ENCODE assay signal across 9 mouse cellular contexts in genomic region chr16:92340612-92341511, GRCm38 (mm10). TPM values are rescaled to one million over a fixed set of nuclear protein-coding genes. Genes with fewer than 3 reads are reported as not detected.
DNase-seq lines count a peak whose midpoint lies in the region; ATAC-seq lines count a peak whose summit lies in the region.
"Had no signal": no experiment of that assay in that cellular context is flagged by ENCODE, and none has a peak within 500 bp of the region (broad histone marks: within the 10 kb centered on the region; RNA-seq: fewer than 3 reads in every experiment).

No protein-coding gene starts in this region.

- WGBS in embryonic facial prominence, embryonic 15.5 days = 27% methylated on average over 27 of the region's 27 CpGs
- WGBS in heart, embryonic 14.5 days = 11% methylated on average over 27 of the region's 27 CpGs
- WGBS in liver, embryonic 15.5 days (ENCODE audit: insufficient replicate concordance) = 26% methylated on average over 27 of the region's 27 CpGs
- WGBS in neural tube, embryonic 12.5 days = 29% methylated on average over 27 of the region's 27 CpGs

- peak; percentile 9 to 30 for DNase-seq in CD8-positive naive resting alpha-beta T cell, adult 2 months (ENCODE audit: low read depth in 2 of 2, low spot score in 2 of 2)
- peak; percentile 83 for DNase-seq in brain, adult 2 months (ENCODE audit: low read depth, low spot score)
- DNase-seq in kidney, postnatal 14 days = peak; percentile 72
- DNase-seq in telencephalon, adult 2 months (ENCODE audit: low read depth, low spot score) = peak; percentile 49

- H3K36me3 ChIP-seq in embryonic facial prominence, embryonic 15.5 days = no peaks in the 10 kb centered on the region
- H3K36me3 ChIP-seq in heart, embryonic 14.5 days (ENCODE audit: control insufficient read depth, insufficient read depth, low read length) = no peaks in the 10 kb centered on the region
- H3K36me3 ChIP-seq in liver, embryonic 15.5 days (replicated peaks) = no peaks in the 10 kb centered on the region
- H3K36me3 ChIP-seq in neural tube, embryonic 12.5 days = no peaks in the 10 kb centered on the region

- H3K9ac ChIP-seq in embryonic facial prominence, embryonic 15.5 days = no peak overlapping the region
- peak overlapping the region; percentile 62 for H3K9ac ChIP-seq in heart, embryonic 14.5 days (ENCODE audit: low read length)
- no peak overlapping the region; the same call in 1 of the 2 replicates for H3K9ac ChIP-seq in liver, embryonic 15.5 days
- no peak overlapping the region for H3K9ac ChIP-seq in neural tube, embryonic 12.5 days

- peak overlapping the region; percentile 30 for H3K4me3 ChIP-seq in embryonic facial prominence, embryonic 15.5 days (replicated peaks)
- peak overlapping the region; percentile 26 to 37; a peak in 3 of 4 replicates for H3K4me3 ChIP-seq in heart, embryonic 14.5 days (ENCODE audit: control insufficient read depth in 1 of 2, insufficient read depth in 1 of 2, low read depth in 1 of 2, low read length in 2 of 2)
- H3K4me3 ChIP-seq in liver, embryonic 15.5 days (replicated peaks) = peak overlapping the region; percentile 41
- peak overlapping the region; percentile 15 for H3K4me3 ChIP-seq in neural tube, embryonic 12.5 days

- peak overlapping the region; percentile 51 for H3K4me2 ChIP-seq in embryonic facial prominence, embryonic 15.5 days (replicated peaks)
- peak overlapping the region; percentile 61 for H3K4me2 ChIP-seq in heart, embryonic 14.5 days (ENCODE audit: low read length)
- peak overlapping the region; percentile 70 for H3K4me2 ChIP-seq in liver, embryonic 15.5 days
- H3K4me2 ChIP-seq in neural tube, embryonic 12.5 days (replicated peaks) = peak overlapping the region; percentile 53

- ATAC-seq in embryonic facial prominence, embryonic 15.5 days (ENCODE audit: insufficient number of reproducible peaks, low FRiP score, low TSS enrichment, low read depth) = no peak; the same call in 1 of the 2 replicates
- peak; percentile 51; the same call in 1 of the 2 replicates for ATAC-seq in heart, embryonic 14.5 days (ENCODE audit: insufficient number of reproducible peaks, insufficient read depth, low FRiP score, low read depth)
- peak; percentile 77 for ATAC-seq in liver, embryonic 15.5 days (ENCODE audit: insufficient read depth)
- peak; percentile 74 for ATAC-seq in neural tube, embryonic 12.5 days (ENCODE audit: low FRiP score, low read depth)

- H3K9me3 ChIP-seq in embryonic facial prominence, embryonic 15.5 days (replicated peaks) = no peaks in the 10 kb centered on the region
- H3K9me3 ChIP-seq in heart, embryonic 14.5 days (ENCODE audit: control insufficient read depth, low read length) = no peaks in the 10 kb centered on the region
- no peaks in the 10 kb centered on the region for H3K9me3 ChIP-seq in liver, embryonic 15.5 days (replicated peaks)
- H3K9me3 ChIP-seq in neural tube, embryonic 12.5 days = no peaks in the 10 kb centered on the region

- no peak overlapping the region for H3K27ac ChIP-seq in embryonic facial prominence, embryonic 15.5 days (replicated peaks)
- H3K27ac ChIP-seq in heart, embryonic 14.5 days (replicated peaks in 1 of 2; ENCODE audit: control insufficient read depth in 1 of 2, insufficient read depth in 1 of 2, low read depth in 2 of 2, low read length in 2 of 2) = peak overlapping the region; percentile 89 to 95
- H3K27ac ChIP-seq in liver, embryonic 15.5 days (replicated peaks) = no peak overlapping the region
- no peak overlapping the region for H3K27ac ChIP-seq in neural tube, embryonic 12.5 days

- peaks cover 11% of the 10 kb centered on the region; the same call in 1 of the 2 replicates for H3K4me1 ChIP-seq in embryonic facial prominence, embryonic 15.5 days
- H3K4me1 ChIP-seq in heart, embryonic 14.5 days (ENCODE audit: control insufficient read depth in 2 of 2, insufficient read depth in 2 of 2, low read length in 2 of 2) = peaks cover 31 to 33% of the 10 kb centered on the region in 2 experiments
- H3K4me1 ChIP-seq in liver, embryonic 15.5 days (replicated peaks) = peaks cover 26% of the 10 kb centered on the region
- H3K4me1 ChIP-seq in neural tube, embryonic 12.5 days = peaks cover 7% of the 10 kb centered on the region; the same call in 1 of the 2 replicates

- no peaks in the 10 kb centered on the region for H3K27me3 ChIP-seq in embryonic facial prominence, embryonic 15.5 days
- 0 out of 2 replicates have a peak, but pooled peaks cover under 1% of the 10 kb centered on the region for H3K27me3 ChIP-seq in heart, embryonic 14.5 days (ENCODE audit: control insufficient read depth, insufficient read depth, low read length)
- peaks cover 8% of the 10 kb centered on the region for H3K27me3 ChIP-seq in liver, embryonic 15.5 days
- no peaks in the 10 kb centered on the region for H3K27me3 ChIP-seq in neural tube, embryonic 12.5 days (replicated peaks)

RNA-seq across cellular contexts. Expression of gene Kcne1, which starts 18.4 kb away (rescaled TPM):
- polyA plus RNA-seq in embryonic facial prominence, embryonic 15.5 days (2015; fragmentation: Nextera tagmentation; extraction: Ambion mirVana) = 0.11 and 0.67 TPM in 2 replicates
- 192 and 199 TPM in 2 replicates for polyA plus RNA-seq in heart, embryonic 14.5 days (2014; fragmentation: Nextera tagmentation; extraction: Ambion mirVana)
- not detected in 2 replicates for polyA plus RNA-seq in liver, embryonic 15.5 days (2015; fragmentation: Nextera tagmentation; extraction: Ambion mirVana)
- polyA plus RNA-seq in neural tube, embryonic 12.5 days (2016; fragmentation: Nextera tagmentation; extraction: Ambion mirVana) = not detected in 2 replicates

RNA-seq across cellular contexts. Expression of gene Fam243, which starts 19.6 kb away (rescaled TPM):
- polyA plus RNA-seq in embryonic facial prominence, embryonic 15.5 days (2015; fragmentation: Nextera tagmentation; extraction: Ambion mirVana) = not detected in 2 replicates
- not detected in 2 replicates for polyA plus RNA-seq in heart, embryonic 14.5 days (2014; fragmentation: Nextera tagmentation; extraction: Ambion mirVana)
- not detected in 2 replicates for polyA plus RNA-seq in liver, embryonic 15.5 days (2015; fragmentation: Nextera tagmentation; extraction: Ambion mirVana)
- polyA plus RNA-seq in neural tube, embryonic 12.5 days (2016; fragmentation: Nextera tagmentation; extraction: Ambion mirVana) = not detected in 2 replicates

RNA-seq across cellular contexts. Expression of gene Smim11, which starts 39.8 kb away (rescaled TPM):
- 131 TPM in 2 replicates for polyA plus RNA-seq in embryonic facial prominence, embryonic 15.5 days (2015; fragmentation: Nextera tagmentation; extraction: Ambion mirVana)
- polyA plus RNA-seq in heart, embryonic 14.5 days (2014; fragmentation: Nextera tagmentation; extraction: Ambion mirVana) = 129 and 132 TPM in 2 replicates
- polyA plus RNA-seq in liver, embryonic 15.5 days (2015; fragmentation: Nextera tagmentation; extraction: Ambion mirVana) = 36.4 and 42.4 TPM in 2 replicates
- polyA plus RNA-seq in neural tube, embryonic 12.5 days (2016; fragmentation: Nextera tagmentation; extraction: Ambion mirVana) = 106 and 109 TPM in 2 replicates

RNA-seq across cellular contexts. Expression of gene Kcne2, which starts 48.7 kb away (rescaled TPM):
- 0.22 and 0.23 TPM in 2 replicates for polyA plus RNA-seq in embryonic facial prominence, embryonic 15.5 days (2015; fragmentation: Nextera tagmentation; extraction: Ambion mirVana)
- 0.59 and 1.1 TPM in 2 replicates for polyA plus RNA-seq in heart, embryonic 14.5 days (2014; fragmentation: Nextera tagmentation; extraction: Ambion mirVana)
- polyA plus RNA-seq in liver, embryonic 15.5 days (2015; fragmentation: Nextera tagmentation; extraction: Ambion mirVana) = not detected in 2 replicates
- polyA plus RNA-seq in neural tube, embryonic 12.5 days (2016; fragmentation: Nextera tagmentation; extraction: Ambion mirVana) = 0.28 and 0.33 TPM in 2 replicates
- polyA plus RNA-seq: gonadal fat pad, adult 2 months had no signal

Comparison
In these comparisons a context has a peak if more than half of its experiments do, and no peak if none do; other contexts are left out.
1. DNase-seq: peak in every context shown above with its lines; median percentile 83 in brain, adult 2 months; 72 in kidney, postnatal 14 days; 49 in telencephalon, adult 2 months; 20 in CD8-positive naive resting alpha-beta T cell, adult 2 months.
2. H3K27ac ChIP-seq: peak in heart, embryonic 14.5 days (2 of 2); none in embryonic facial prominence, embryonic 15.5 days (single experiment), liver, embryonic 15.5 days (single experiment) and neural tube, embryonic 12.5 days (single experiment).
3. RNA of gene Kcne1, which starts 18.4 kb away (polyA plus RNA-seq): 192 to 199 TPM in heart, embryonic 14.5 days; not detected in neural tube, embryonic 12.5 days, 0.11 to 0.67 TPM in embryonic facial prominence, embryonic 15.5 days and not detected in liver, embryonic 15.5 days; every median in the first group is over 100 times any median in the second.
4. Peak in every context shown above with its lines, with median percentiles within 50 percentile points of each other: H3K4me2 ChIP-seq and H3K4me3 ChIP-seq.